Mouse (Mus musculus): Measurements from ENCODE around the gene Dhx37.
A peak's percentile ranks its signal among the peaks of the same experiment; 100 is the strongest.
"Not testable (repeated sequence)": the region's sequence is repeated elsewhere in the genome, so short reads cannot be mapped to it uniquely, and the experiment has no call there.

Gene Dhx37

DNA sequence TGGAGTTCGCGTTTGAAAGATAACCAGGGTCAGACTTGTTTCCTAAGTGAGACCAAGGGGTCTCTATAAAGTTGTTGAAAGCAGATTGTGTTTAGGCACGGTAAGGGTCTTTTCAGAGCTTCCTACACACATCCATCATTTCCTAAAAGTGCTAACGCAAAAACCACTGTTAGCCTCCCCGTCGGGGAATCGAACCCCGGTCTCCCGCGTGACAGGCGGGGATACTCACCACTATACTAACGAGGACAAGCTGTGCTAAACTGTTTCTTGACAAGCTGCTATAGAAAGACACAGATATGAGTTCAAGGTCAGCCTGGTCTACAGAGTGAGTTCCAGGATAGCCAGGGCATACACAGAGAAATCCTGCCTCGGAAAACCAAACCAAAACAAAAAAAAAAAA lies 25.1 kb downstream of the Dhx37 start:
- peak; percentile 93 for DNase-seq (ENCODE audit: low read depth, low spot score)

DNA sequence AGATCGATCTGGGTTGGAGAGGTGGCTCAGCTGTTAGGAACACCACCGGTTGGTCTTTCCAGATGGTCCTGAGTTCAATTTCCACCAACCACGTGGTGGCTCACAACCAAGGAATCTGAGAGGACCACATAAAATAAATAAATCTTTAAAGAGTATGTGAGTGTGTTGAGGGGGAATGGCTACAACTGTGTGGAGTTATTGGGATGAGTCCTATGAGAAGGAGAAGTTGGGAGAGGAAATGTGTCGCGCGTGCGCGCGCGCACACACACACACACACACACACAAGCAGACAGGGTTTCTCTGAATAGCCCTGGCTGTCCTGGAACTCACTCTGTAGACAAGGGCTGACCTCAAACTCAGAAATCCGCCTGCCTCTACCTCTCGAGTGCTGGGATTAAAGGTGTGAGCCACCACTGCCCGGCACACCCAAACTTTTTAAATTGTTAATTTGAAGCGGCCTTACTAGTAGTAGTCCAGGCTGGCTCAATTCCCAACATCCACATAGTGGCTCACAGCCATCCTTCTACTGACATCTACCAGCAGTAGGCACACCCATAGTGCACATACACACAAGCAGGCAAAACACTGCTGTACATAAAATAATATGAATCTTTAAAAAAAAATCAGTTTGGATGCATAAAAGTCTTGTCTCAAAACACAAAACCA lies 25.9 kb downstream of the Dhx37 start:
- no peak for DNase-seq (ENCODE audit: low read depth, low spot score)

DNA sequence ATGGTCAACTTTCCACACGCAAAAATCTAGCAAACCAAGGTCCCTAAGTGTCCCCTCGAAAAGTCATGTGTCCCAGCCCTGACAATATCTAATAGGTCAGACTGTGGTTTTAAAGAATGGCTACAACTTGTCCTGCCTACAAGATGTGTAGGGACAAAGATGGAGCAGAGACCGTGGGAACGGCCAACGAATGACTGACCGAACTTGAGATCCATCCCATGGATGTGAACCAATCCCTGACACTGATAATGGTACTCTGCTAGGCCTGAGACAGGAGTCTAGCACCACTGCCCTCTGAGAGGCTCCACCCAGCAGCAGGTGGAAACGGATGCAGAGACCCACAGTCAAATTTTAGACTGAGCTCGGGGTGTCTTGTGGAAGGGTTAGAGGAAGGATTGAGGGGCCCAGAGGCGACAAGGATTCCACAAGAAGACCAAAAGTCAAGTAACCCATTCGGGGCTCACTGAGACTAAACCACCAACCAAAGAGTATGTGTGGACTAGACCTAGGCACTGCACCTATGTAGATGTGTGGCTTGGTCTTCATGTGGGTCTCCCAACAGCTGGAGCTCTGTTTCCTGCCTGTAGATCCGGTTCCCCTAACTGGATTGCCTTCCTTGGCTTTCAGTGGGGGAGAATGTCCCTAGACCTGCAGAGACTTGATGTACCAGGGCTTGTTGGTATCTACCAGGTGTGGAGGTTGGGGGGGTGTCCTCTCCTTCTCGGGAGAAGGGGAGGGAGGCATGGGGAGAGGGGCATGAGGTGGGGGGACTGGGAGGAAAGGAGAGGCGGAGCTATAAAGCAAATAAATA lies 26.7 kb downstream of the Dhx37 start:
- no peak for DNase-seq (ENCODE audit: low read depth, low spot score)

DNA sequence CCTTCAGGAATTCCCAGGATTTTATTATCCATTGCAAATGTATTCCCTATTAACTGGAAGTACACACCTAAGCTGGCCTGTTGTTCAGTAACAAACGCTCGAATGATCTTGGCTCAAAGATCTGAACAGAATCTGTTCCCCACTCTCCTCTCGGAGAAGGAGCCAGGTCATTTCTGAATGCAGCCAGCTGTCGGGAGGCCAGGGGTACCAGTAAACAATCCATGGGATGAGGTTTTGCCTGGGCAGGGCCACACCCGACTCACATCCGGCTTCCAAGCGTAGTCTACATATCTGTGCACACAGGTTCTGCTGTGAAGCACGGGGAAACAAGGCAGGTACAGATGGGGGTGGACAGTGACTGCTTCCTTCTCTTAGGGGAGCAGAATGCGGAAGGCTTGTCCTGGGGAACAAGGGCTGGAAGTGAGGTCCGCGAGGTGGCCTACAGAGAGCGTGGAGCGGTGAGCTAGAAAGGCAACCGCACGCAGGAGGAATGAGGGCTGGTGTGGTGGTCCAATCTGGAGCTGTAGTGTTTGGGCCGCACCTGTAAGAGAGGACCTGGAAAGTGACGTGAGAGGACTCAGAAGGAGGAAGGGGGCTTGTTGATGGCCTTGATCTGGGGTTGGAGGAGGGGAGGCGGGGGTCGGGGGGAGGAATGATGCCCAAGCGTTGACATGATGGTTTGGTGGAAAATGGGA lies 27.5 kb downstream of the Dhx37 start:
- peak; percentile 44 for DNase-seq (ENCODE audit: low read depth, low spot score)

DNA sequence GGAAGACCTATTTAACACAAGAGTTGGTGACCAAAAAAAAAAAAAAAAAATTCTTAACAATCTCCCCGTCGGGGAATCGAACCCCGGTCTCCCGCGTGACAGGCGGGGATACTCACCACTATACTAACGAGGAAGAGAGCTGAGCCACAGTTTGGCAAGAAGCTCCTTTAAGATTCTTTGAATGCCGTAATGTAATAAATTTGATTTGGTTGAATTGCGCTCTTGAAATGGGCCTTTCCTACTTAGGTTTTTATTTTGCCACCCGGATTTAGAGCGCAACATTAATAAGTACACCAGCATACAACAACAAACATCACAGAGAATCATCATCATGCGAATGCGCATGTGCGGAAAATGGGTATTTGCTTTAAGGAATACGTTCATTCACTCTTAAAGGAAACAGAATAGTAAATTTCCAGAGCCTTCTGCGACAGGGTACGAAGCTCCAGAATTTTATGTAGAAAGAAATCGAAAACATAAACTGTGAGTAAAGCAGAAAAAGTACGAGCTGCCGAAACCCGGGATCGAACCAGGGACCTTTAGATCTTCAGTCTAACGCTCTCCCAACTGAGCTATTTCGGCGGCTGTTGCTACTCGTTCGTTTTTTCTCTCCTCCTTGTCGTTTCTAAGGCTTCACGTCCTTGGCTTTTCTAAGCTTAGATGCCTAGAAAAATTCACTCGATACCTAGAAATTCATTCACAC lies 28.2 kb downstream of the Dhx37 start:
- peak; percentile 87 for DNase-seq (ENCODE audit: low read depth, low spot score)

DNA sequence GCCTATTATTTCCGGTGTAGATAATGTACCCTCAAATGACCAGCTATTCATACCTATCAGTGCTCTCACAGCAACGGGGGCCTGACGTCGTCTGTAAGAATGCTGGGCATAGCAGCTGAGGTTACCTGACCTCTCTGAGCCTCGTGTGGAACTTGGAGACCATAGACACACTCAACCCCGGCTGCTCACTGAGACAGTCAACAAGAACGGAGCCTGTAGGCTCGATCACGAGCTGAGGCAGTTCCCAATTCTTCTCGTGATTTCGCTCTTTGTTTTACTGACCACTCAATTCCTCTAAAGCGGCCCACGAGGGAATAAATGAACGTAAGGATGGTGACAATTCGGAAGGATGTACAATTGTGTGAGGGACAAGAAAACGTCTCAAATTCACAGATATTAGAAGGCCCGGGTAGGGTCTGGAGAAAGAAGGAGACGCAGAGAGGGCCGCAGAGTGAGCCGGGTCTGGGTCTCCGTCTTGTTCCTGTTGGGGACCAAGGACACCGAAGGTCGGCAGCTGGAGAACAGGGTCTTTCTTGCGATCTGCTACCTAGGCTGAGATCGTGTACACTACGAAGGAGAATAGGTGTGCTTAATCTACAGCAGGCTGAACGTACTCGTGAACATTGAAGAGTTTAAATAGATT lies 28.9 kb downstream of the Dhx37 start:
- peak; percentile 81 for DNase-seq (ENCODE audit: low read depth, low spot score)

GRCm38 (mm10) chr5:125404536-125404902 lies 29.4 kb downstream of the Dhx37 start:
- peak; percentile 42 for DNase-seq (ENCODE audit: low read depth, low spot score)

DNA sequence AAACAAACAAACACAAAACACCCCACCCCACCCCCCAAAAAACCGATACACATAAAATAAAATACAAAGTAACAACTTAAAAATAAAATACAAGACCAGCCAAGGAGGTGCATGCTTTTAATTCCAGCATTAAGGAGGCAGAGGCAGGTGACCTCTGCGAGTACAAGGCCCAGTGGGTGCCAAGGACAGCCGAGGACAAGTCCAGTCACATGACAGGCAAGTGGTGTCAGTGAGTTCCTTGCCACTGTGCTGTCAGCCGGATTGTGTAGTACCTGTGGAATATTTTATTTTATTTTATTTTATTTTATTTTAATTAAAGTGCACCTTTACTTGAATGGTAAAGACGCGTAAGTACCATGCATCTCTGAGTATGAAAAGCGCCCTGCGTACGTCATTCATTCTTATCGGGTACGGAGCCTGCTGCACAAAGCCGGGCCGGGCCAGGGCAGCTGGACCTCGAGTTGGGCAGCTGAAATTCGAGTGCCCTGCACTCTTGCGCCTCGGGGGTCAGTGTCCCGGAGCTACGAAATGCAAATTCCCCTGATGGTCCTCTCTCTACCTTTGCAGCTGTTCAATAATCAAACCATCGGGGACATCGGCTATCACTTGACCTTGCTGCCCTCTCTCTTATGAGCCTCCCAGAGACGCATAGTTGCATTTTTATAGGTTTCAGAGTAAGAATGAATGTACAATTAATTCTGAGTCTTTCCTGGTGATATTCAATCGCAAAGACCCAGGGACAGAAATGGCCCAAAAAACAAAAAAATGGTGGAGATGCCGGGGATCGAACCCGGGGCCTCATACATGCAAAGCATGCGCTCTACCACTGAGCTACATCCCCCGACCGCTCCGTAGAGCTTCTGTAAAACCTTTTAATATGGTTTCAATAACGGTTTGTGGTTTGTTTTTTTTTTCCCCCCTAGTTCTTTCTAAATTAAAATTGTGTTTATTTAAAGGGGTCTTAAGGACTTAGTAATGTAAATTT lies 30.1 kb downstream of the Dhx37 start:
- peak; percentile 79 for DNase-seq (ENCODE audit: low read depth, low spot score)

DNA sequence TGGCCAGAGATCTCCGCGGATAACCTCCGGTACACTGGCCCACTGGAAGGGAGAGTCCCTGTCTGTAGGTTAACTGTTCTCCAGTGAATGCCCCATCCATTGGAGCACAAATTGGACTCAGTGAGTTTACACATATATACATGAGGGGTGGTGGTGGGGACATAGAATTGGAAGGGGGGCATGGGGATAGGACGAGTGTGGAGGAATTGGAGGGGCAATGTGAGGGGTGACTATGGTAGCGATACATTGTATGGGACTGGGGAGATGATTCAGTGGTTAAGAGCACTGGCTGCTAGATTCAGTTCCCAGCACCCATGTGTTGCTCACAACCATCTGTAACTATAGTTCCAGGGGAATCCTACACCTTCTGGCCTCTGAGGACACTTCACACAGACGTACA lies 30.9 kb downstream of the Dhx37 start:
- DNase-seq (ENCODE audit: low read depth, low spot score) = no peak

DNA sequence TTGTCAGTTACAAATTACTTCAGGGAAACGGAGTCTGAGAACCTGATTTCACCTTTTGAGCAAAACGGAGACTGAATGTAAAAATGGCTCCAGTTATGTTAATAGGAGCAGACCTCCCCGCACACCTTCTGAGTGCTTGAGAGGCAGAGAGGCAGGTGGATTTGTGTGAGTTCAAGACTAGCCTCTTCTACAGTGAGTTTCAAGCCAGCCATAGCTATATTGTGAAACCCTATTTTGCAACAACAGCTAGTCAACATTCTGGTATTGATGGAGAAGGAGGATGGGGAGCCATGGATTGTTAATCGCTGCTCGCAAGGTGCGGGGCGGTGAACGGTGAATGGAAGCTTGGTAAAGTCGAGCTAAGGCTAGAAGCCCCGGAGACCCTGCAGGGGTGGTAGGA lies 31.4 kb downstream of the Dhx37 start:
- no peak for DNase-seq (ENCODE audit: low read depth, low spot score)

DNA sequence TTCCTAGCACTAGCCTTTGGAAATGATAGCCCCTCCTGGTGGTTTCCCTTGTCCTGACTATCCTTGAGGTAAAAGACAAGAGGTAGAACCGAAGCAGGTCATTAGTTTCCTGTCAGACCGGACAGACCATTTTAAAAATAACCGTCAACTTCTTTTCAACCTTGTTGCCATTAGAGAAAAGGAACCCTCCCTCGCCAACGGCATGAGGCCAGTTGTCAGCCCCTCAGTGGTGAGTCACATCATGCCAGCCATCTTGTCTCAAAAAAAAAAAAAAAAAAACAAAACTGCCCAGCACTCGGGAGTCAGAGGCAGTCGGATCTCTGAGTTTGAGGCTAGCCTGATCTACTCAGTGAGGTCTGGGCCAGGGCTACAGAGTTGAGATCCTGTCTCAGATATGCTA lies 33.0 kb downstream of the Dhx37 start:
- DNase-seq (ENCODE audit: low read depth, low spot score) = no peak

DNA sequence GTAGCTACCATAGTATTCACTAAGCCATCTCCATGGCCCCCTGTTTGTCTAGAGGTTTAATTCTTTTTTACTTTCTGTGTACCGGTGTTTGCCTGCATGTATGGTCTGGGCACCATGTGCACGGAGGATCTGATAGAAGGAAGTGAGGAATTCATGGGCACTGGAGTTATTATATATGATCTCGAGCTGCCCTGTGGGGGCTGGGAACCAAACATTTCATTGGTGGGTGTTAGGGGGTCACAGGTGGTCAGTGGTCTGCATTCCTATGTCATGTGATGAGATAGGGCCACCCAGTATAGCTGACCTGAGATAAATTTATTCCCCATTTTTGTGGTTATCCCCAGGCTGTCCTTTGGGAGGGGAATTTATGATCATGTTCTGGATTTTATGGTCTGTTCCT lies 38.9 kb downstream of the Dhx37 start:
- DNase-seq (ENCODE audit: low read depth, low spot score) = peak; percentile 37

GRCm38 (mm10) chr5:125393622-125394603 lies 40.0 kb downstream of the Dhx37 start:
- DNase-seq (ENCODE audit: low read depth, low spot score) = peak; percentile 91

- DNase-seq (ENCODE audit: low read depth, low spot score) = peak; percentile 96
Observed at GRCm38 (mm10) chr5:125392977-125393621, 40.8 kb downstream of the Dhx37 start.

DNA sequence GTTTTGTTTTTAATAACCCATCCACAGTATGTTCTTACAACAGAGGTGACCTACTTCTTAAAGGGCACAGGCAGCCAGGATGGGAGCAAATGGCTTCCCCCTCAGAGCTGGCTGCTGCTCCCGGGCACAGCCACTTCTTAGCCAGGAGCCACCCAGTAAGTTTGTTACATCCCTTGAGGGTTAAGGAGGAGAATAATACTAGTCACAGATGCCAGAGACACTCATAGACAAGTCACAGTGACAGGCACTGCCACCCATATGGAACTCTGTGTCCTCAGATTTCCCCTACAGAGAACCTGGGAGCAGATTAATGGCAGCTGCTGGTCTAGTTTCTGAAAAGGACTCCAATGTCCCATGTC lies 41.3 kb downstream of the Dhx37 start:
- no peak for DNase-seq (ENCODE audit: low read depth, low spot score)

GRCm38 (mm10) chr5:125392176-125392575 lies 41.7 kb downstream of the Dhx37 start:
- not testable (repeated sequence) for DNase-seq (ENCODE audit: low read depth, low spot score)

- no peak for DNase-seq (ENCODE audit: low read depth, low spot score)
Observed at GRCm38 (mm10) chr5:125391609-125392008, 42.3 kb downstream of the Dhx37 start.

GRCm38 (mm10) chr5:125390906-125391477 lies 42.9 kb downstream of the Dhx37 start:
- DNase-seq (ENCODE audit: low read depth, low spot score) = no peak
